Mouse (Mus musculus) thymus, adult 2 months (tissue): ENCODE data around the gene Prpf6.

ENCODE experiments used
- CTCF ChIP-seq: fragments of 200-500 bp; IDR thresholded peaks from 2 replicates; pipeline ENCODE4 v1.5.1; 2012; ENCODE audit warnings: mild to moderate bottlenecking, control low read depth, low read length, moderate library complexity, borderline replicate concordance; ENCODE audit not compliant: control insufficient read depth, poor library complexity, insufficient read depth; ENCODE audit errors: extremely low read depth
- POLR2A ChIP-seq: fragments of 200-500 bp; IDR thresholded peaks from 2 replicates; pipeline ENCODE4 v1.6.1; 2012; ENCODE audit warnings: mild to moderate bottlenecking, low read length, control low read depth, moderate library complexity; ENCODE audit not compliant: control insufficient read depth, poor library complexity, insufficient read depth; ENCODE audit errors: extremely low read depth

DNA sequence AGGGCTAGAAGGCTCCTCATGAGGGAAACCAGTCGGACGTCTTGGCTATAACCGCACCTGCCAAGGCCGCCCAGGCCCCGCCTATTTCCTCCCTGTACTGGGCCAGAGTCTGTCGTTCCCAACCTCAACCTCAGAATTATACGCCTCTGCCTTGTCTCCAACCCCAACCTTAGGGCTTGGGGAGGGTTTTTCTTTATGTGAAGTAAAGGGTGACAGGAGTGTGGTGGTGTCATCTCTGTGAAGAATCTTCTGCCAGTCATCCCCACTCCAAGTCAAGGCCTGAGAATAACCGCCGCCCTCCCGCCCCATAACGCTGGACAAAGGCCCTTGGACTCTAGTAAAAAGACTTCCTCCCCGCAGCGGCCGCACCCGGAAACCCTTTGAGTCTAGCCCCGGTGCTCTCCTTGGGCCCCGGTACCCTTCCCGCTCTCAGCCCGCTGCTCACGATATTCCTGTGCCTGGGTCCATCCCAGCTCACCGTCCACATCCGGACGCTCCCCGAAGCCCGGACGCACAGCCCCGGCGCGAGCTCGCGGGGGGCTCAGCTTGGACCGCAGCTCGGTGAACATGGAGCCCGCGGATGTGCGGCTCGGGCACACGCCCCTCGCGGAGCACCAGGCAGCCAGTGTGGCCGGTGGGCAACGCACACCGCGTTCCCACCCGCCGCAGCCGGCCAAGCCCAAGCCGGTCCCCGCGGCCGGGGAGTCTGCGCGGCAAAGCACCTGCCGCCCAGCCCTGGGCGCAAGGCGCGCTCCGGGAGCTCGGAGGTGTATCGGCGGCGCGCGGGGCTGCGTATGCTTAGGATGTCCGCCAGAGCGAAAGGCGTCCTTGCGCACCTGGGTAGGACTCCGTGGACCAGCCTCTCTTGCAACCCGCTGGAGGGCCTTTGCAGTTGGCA is 7.0 kb downstream of the Prpf6 start, which contains the start of gene Samd10:
- 0 out of 2 replicates have a peak, but pooled peaks have one; percentile 27 for TF ChIP-seq POLR2A
- TF ChIP-seq CTCF = peak; percentile 46; the same call in 1 of the 2 replicates
